Mouse (Mus musculus) urinary bladder, postnatal 4 days (tissue): ENCODE measurements at regions not wholly inside any gene's neighbourhood (a gene's known extent, or its start where the extent isn't known, plus 50 kb on each side); places are given as distances from the start of the nearest gene placed in this dataset.

Experiments
- DNase-seq, 2 experiments: peaks; one replicate each; pipeline ENCODE4 v3.0.0; 2021 to 2022; ENCODE audit warnings: low spot score in 2 of 2

- no peak for DNase-seq
These were observed 284.0 kb downstream of the Basp1 start for GRCm38 (mm10) chr15:25129572-25129971.

GRCm38 (mm10) chr15:25120441-25120840 lies 293.1 kb downstream of the Basp1 start:
- DNase-seq = no peak

- DNase-seq = no peak
These were observed 295.6 kb downstream of the Basp1 start for GRCm38 (mm10) chr15:25117980-25118379.

GRCm38 (mm10) chr15:25102727-25103126 lies 310.8 kb downstream of the Basp1 start:
- DNase-seq = no peak

GRCm38 (mm10) chr15:25093758-25094157 lies 319.8 kb downstream of the Basp1 start:
- no peak for DNase-seq

- DNase-seq = no peak
These were observed 343.9 kb downstream of the Basp1 start for GRCm38 (mm10) chr15:25069701-25070100.

GRCm38 (mm10) chr15:25059347-25059746 lies 354.2 kb downstream of the Basp1 start:
- no peak for DNase-seq

GRCm38 (mm10) chr15:25047875-25048274 lies 365.7 kb downstream of the Basp1 start:
- no peak for DNase-seq

- no peak for DNase-seq
These were observed 366.9 kb downstream of the Basp1 start for GRCm38 (mm10) chr15:25046514-25047138.

- no peak for DNase-seq
These were observed 377.3 kb downstream of the Basp1 start for GRCm38 (mm10) chr15:25036231-25036630.

GRCm38 (mm10) chr15:25027865-25028264 lies 385.7 kb downstream of the Basp1 start:
- no peak for DNase-seq

GRCm38 (mm10) chr15:25026786-25027461 lies 386.6 kb downstream of the Basp1 start:
- DNase-seq = no peak

GRCm38 (mm10) chr15:25026351-25026750 lies 387.2 kb downstream of the Basp1 start:
- no peak for DNase-seq

- DNase-seq = no peak
These were observed 392.6 kb downstream of the Basp1 start for GRCm38 (mm10) chr15:25020916-25021315.

GRCm38 (mm10) chr15:25019352-25019941 lies 394.1 kb downstream of the Basp1 start:
- no peak for DNase-seq

GRCm38 (mm10) chr15:25018937-25019336 lies 394.6 kb downstream of the Basp1 start:
- no peak for DNase-seq

GRCm38 (mm10) chr15:25007720-25008119 lies 405.8 kb downstream of the Basp1 start:
- DNase-seq = no peak

- DNase-seq = no peak
These were observed 413.4 kb downstream of the Basp1 start for GRCm38 (mm10) chr15:25000171-25000570.

- no peak for DNase-seq
These were observed 420.3 kb downstream of the Basp1 start for GRCm38 (mm10) chr15:24993325-24993673.

- no peak for DNase-seq
These were observed 420.8 kb downstream of the Basp1 start for GRCm38 (mm10) chr15:24992665-24993324.

- no peak for DNase-seq
These were observed 423.3 kb downstream of the Basp1 start for GRCm38 (mm10) chr15:24990082-24990786.

- no peak for DNase-seq
These were observed 432.7 kb downstream of the Basp1 start for GRCm38 (mm10) chr15:24980841-24981240.
